Mouse (Mus musculus): Measurements from ENCODE around the gene Napa. TPM values are rescaled to one million over a fixed set of nuclear protein-coding genes. Genes with fewer than 3 reads are reported as not detected.

Gene Napa
- 166 and 168 TPM in 2 replicates for polyA plus RNA-seq (2015; fragmentation: Nextera tagmentation; extraction: Ambion mirVana)

DNA sequence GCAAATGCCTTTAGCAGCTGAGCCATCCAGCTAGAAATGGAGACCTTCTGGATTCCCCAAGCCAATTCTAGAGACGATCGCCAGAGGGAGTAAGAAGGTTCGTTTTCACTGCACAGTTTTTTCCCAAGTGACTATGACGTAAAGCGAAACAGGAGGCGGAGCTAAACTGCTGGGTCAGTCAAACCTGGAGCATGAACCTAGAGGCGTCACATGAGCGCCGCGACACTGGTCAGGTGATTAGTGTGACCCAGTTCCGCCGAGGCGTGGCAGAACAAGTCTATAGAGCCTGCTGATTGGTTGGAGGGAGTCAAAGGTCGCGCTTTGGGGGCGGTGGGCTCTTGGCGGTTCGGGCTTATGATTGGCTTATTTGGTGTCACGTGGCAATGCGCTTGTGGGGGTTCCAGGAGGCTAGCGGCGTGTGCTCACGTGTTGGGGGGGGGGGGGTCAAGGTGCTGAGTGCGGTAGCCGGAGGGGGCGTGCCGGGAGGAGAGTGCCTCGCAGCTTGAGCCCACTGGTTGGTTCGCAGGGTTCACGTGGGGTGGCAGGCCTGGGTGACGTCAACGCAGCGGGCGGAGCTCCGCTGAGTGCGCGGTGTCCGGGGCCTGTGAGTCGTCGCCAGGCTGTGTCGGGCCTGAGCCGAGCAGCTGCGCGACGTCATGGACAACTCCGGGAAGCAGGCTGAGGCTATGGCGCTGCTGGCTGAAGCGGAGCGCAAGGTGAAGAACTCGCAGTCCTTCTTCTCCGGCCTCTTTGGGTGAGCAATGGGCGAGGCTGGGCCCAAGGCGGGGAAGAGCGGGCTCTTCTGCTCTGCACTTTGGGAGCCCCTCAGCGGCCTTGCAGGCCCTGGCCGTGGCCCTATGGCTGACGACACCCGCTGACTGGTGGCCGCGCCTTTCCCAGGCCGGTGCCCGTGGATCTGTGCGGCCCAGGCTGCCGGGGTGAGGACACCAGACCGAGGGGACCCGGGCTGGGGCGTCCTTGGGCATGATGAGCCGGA, at the start of gene Napa:
TSS of gene Napa (plus strand) at position 438 of the 997 bp plus-strand sequence.
- H3K4me1 ChIP-seq (ENCODE audit: control insufficient read depth, insufficient read depth, low read length), result peaks cover 16% of the 10 kb centered on the region
- H3K4me3 ChIP-seq (ENCODE audit: low read length), result peak within 1 kb of the TSS; percentile 87
- under 1% methylated on average over 67 of the region's 68 CpGs for WGBS
- H3K9me3 ChIP-seq (replicated peaks; ENCODE audit: control insufficient read depth, low read length), result no peaks in the 10 kb centered on the region
- H3K9ac ChIP-seq (ENCODE audit: low read length), result peak within 1 kb of the TSS; percentile 98
- peak within 1 kb of the TSS; percentile 86 for H3K27ac ChIP-seq (ENCODE audit: low read length)
- H3K27me3 ChIP-seq (ENCODE audit: control insufficient read depth, insufficient read depth, low read length), result no peaks in the 10 kb centered on the region
- peak; percentile 97 for ATAC-seq (replicated peaks; ENCODE audit: extremely low read depth, insufficient read depth, low FRiP score)
- no peaks in the 10 kb centered on the region for H3K36me3 ChIP-seq (ENCODE audit: control insufficient read depth, insufficient read depth)
- peak within 1 kb of the TSS; percentile 97 for H3K4me2 ChIP-seq (ENCODE audit: low read depth, low read length)

DNA sequence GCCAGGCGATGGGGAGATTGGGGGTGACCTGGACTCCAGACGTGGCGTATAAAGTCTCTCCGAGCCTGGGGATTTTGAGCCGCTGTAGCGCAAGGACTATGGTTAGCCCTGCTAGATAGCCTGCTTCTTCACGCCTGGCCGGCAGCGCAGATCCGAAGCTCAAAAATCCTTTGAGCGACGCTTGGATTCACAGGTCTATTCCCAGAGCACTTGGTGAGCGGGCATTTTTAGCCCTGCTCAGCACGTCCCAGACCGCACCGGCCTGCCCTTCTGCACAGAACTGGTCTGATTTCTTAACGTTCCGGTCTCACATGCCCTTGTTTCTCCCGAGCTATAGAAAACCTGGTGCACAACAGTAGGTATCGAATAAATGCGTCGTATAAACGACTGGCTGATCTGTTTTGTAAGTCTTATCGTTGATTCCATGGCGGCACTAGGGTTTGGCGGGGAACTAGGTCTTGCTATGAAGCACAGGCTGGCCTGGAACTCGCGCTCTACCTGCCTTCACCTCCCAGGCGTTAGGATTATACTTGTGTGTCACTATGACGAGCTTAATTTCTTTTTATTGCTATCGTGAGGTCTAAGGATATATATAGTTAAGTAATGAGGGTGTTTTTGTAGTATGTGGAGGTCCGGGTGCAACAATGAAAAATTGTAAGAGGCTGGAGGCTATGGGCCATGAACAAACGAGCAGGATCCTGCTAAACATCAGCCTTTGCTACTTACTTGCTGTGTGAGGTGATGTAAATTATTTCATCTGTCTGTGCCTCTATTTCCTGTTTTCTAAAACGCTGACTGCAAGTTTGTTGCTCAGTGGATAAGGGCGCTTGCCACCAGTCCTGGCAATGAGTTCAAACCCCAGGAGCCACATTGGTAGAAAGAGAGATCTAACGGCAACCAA, 49.3 kb upstream of the Napa start:
- 7% methylated on average over 36 of the region's 36 CpGs for WGBS
- Histone ChIP-seq H3K36me3 (ENCODE audit: control insufficient read depth, insufficient read depth) (no peaks in the 10 kb centered on the region), H3K9ac (ENCODE audit: low read length) (peak overlapping the region; percentile 72), H3K4me1 (ENCODE audit: control insufficient read depth, insufficient read depth, low read length) (peaks cover 38% of the 10 kb centered on the region), H3K27ac (ENCODE audit: low read length) (peak overlapping the region; percentile 73), H3K4me2 (ENCODE audit: low read depth, low read length) (peak overlapping the region; percentile 67), H3K27me3 (ENCODE audit: control insufficient read depth, insufficient read depth, low read length) (no peaks in the 10 kb centered on the region), H3K4me3 (ENCODE audit: low read length) (peak overlapping the region; percentile 67), H3K9me3 (replicated peaks; ENCODE audit: control insufficient read depth, low read length) (no peaks in the 10 kb centered on the region)
- ATAC-seq (replicated peaks; ENCODE audit: extremely low read depth, insufficient read depth, low FRiP score), result no peak

DNA sequence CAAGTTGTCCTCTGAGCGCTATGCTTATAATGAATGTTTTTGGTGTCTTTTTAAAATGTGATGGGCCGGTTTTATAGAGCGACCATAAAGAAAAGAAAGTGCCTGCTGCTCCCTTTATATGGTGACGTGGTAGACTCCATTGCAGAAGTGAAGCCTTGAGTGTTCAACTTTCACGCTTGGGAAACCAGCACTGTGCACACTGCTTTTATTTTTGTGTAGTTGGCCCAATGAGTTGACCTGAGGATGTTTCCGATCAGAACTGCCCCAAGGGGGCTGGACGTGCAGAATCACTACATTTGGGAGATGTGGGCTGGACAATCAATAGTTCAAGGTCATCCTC, 48.7 kb upstream of the Napa start:
- H3K4me2 ChIP-seq (ENCODE audit: low read depth, low read length), result peak overlapping the region; percentile 67
- no peaks in the 10 kb centered on the region for H3K27me3 ChIP-seq (ENCODE audit: control insufficient read depth, insufficient read depth, low read length)
- peak overlapping the region; percentile 67 for H3K4me3 ChIP-seq (ENCODE audit: low read length)
- H3K4me1 ChIP-seq (ENCODE audit: control insufficient read depth, insufficient read depth, low read length), result peaks cover 35% of the 10 kb centered on the region
- no peak for ATAC-seq (replicated peaks; ENCODE audit: extremely low read depth, insufficient read depth, low FRiP score)
- 77% methylated on average over 7 of the region's 7 CpGs for WGBS
- peak overlapping the region; percentile 72 for H3K9ac ChIP-seq (ENCODE audit: low read length)
- no peak overlapping the region; the same call in 1 of the 2 replicates for H3K27ac ChIP-seq (ENCODE audit: low read length)
- no peaks in the 10 kb centered on the region for H3K9me3 ChIP-seq (replicated peaks; ENCODE audit: control insufficient read depth, low read length)
- H3K36me3 ChIP-seq (ENCODE audit: control insufficient read depth, insufficient read depth), result no peaks in the 10 kb centered on the region

DNA sequence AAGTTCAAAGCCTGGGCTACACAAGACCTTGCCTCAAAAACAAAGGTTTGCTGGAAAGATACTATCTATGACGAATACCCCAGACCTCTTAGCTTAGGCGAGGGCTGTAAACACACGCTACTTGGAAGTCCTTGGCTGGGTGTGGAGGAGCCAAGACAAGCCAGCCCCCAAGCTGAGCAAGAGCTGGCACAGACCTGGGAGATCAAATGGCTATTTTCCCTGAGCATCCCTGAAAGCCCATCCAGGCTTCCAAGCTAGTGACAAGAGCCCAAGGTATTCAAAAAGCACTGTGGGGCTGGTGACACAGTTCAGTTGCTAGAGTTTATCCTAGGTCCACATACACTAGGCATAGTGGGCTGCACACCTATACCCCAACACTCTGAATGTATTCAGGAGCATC, 47.7 kb upstream of the Napa start:
- WGBS, result 86% methylated on average over 3 of the region's 3 CpGs
- Histone ChIP-seq H3K27me3 (ENCODE audit: control insufficient read depth, insufficient read depth, low read length) (no peaks in the 10 kb centered on the region), H3K9me3 (replicated peaks; ENCODE audit: control insufficient read depth, low read length) (no peaks in the 10 kb centered on the region), H3K4me3 (ENCODE audit: low read length) (no peak overlapping the region), H3K9ac (ENCODE audit: low read length) (no peak overlapping the region), H3K4me1 (ENCODE audit: control insufficient read depth, insufficient read depth, low read length) (peaks cover 27% of the 10 kb centered on the region), H3K4me2 (ENCODE audit: low read depth, low read length) (no peak overlapping the region), H3K27ac (ENCODE audit: low read length) (no peak overlapping the region), H3K36me3 (ENCODE audit: control insufficient read depth, insufficient read depth) (no peaks in the 10 kb centered on the region)
- ATAC-seq (replicated peaks; ENCODE audit: extremely low read depth, insufficient read depth, low FRiP score), result no peak

DNA sequence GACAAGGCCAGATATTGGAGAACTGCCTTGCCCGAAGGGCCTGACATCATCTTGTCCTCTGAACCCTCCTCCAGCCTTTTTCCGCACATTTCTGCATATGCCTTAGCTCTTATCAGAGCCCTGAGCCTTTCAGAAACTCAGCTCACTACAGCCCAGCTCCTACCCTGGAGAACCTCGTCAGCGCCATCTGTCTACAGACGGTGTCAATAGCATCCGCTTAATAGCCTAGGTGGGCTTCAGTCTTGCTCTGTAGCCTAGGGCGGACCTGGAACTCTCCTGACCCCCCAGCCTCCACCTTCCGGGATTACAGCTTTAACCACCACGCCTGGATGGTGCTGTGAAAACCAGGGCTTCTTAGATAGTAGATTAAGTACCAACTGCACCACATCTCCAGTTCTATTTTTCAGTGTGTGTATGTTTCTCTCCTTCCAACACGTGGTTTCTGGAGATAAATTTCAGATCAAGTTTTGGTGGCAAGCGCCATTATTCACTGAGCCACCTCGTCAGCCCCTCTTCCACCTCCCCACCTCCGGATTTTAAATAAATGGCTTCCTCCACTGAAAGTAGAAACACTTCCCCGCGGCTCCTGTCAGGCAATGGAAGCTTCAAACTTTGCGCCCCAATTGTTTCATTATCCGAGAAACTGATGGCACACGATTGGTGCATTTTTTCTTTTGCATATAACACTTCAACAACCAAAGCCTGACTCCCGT, 46.2 kb upstream of the Napa start:
- peaks cover 20% of the 10 kb centered on the region for H3K4me1 ChIP-seq (ENCODE audit: control insufficient read depth, insufficient read depth, low read length)
- no peaks in the 10 kb centered on the region for H3K27me3 ChIP-seq (ENCODE audit: control insufficient read depth, insufficient read depth, low read length)
- H3K27ac ChIP-seq (ENCODE audit: low read length), result peak overlapping the region; percentile 95
- 3% methylated on average over 19 of the region's 19 CpGs for WGBS
- peak; percentile 11; the same call in 1 of the 2 replicates for ATAC-seq (replicated peaks; ENCODE audit: extremely low read depth, insufficient read depth, low FRiP score)
- peak overlapping the region; percentile 90 for H3K4me2 ChIP-seq (ENCODE audit: low read depth, low read length)
- no peaks in the 10 kb centered on the region for H3K36me3 ChIP-seq (ENCODE audit: control insufficient read depth, insufficient read depth)
- no peaks in the 10 kb centered on the region for H3K9me3 ChIP-seq (replicated peaks; ENCODE audit: control insufficient read depth, low read length)
- H3K9ac ChIP-seq (ENCODE audit: low read length), result peak overlapping the region; percentile 83
- H3K4me3 ChIP-seq (ENCODE audit: low read length), result peak overlapping the region; percentile 79

DNA sequence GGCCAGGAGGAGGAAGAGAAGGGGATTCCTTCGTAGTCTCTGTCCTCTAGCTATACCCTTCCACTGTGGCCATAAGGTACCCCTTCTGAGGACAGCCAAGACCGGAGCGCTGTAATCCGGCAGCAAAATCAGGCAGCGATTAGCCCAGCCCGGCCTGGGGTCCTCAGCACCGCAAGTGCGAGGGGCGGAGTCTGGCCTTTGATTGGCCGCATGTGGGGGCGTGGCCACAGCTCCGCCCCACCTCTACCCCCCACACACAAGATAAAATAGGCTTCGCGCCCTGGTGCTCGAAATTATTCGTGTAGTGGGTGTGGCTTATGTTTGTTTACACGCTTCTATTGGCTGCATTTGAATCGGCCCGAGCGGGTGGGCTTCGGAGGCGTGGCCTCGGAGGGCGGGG, 45.6 kb upstream of the Napa start:
- Histone ChIP-seq H3K4me2 (ENCODE audit: low read depth, low read length) (peak overlapping the region; percentile 90), H3K27me3 (ENCODE audit: control insufficient read depth, insufficient read depth, low read length) (no peaks in the 10 kb centered on the region), H3K4me3 (ENCODE audit: low read length) (peak overlapping the region; percentile 79), H3K9ac (ENCODE audit: low read length) (peak overlapping the region; percentile 83), H3K27ac (ENCODE audit: low read length) (peak overlapping the region; percentile 95), H3K4me1 (ENCODE audit: control insufficient read depth, insufficient read depth, low read length) (peaks cover 20% of the 10 kb centered on the region), H3K9me3 (replicated peaks; ENCODE audit: control insufficient read depth, low read length) (no peaks in the 10 kb centered on the region), H3K36me3 (ENCODE audit: control insufficient read depth, insufficient read depth) (no peaks in the 10 kb centered on the region)
- ATAC-seq (replicated peaks; ENCODE audit: extremely low read depth, insufficient read depth, low FRiP score), result peak; percentile 84
- under 1% methylated on average over 24 of the region's 24 CpGs for WGBS

DNA sequence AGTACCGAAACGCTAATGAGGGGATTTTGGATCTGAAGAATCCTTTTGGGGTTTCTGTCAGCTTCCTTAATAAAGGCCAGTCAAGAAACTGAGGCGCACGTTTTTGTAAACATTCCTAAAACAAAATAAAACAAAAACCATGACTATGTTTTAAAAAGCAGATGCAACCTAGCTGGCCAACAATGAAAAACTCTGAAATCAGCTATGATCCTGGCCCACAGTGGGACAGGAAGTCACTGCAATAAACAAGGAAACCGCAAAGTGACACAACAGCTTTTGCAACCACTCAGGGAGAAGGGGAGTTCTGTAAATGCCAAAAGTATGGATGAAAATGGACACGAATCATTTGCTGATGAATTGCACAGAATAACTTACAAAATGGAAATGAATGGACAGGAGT, 45.2 kb upstream of the Napa start:
- peak overlapping the region; percentile 3; the same call in 1 of the 2 replicates for H3K27ac ChIP-seq (ENCODE audit: low read length)
- no peaks in the 10 kb centered on the region for H3K27me3 ChIP-seq (ENCODE audit: control insufficient read depth, insufficient read depth, low read length)
- H3K36me3 ChIP-seq (ENCODE audit: control insufficient read depth, insufficient read depth), result no peaks in the 10 kb centered on the region
- H3K4me3 ChIP-seq (ENCODE audit: low read length), result peak overlapping the region; percentile 79
- 15% methylated on average over 6 of the region's 6 CpGs for WGBS
- peak overlapping the region; percentile 90 for H3K4me2 ChIP-seq (ENCODE audit: low read depth, low read length)
- no peak overlapping the region for H3K9ac ChIP-seq (ENCODE audit: low read length)
- no peak for ATAC-seq (replicated peaks; ENCODE audit: extremely low read depth, insufficient read depth, low FRiP score)
- no peaks in the 10 kb centered on the region for H3K9me3 ChIP-seq (replicated peaks; ENCODE audit: control insufficient read depth, low read length)
- H3K4me1 ChIP-seq (ENCODE audit: control insufficient read depth, insufficient read depth, low read length), result peaks cover 20% of the 10 kb centered on the region

DNA sequence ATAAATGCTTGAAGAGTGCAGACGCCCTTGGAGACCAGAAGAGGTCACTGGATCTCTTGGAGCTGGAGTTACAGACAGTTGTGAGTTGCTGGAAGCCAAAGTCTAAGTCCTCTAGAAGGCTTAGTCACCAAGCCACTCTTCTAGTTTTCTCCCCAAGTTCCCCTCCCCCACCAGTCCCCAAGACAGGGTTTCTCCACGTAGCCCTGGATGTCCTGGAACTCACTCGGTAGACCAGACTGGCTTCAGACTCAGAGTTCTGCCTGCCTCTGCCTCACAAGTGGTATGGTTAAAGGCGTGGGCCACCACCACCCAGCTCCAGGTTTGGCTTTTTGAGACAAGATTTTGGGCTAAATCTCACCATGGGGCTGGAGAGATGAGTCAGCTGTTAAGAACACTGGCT, 43.3 kb upstream of the Napa start:
- Histone ChIP-seq H3K36me3 (ENCODE audit: control insufficient read depth, insufficient read depth) (no peaks in the 10 kb centered on the region), H3K4me3 (ENCODE audit: low read length) (no peak overlapping the region), H3K4me2 (ENCODE audit: low read depth, low read length) (no peak overlapping the region), H3K4me1 (ENCODE audit: control insufficient read depth, insufficient read depth, low read length) (peaks cover 10% of the 10 kb centered on the region), H3K9me3 (replicated peaks; ENCODE audit: control insufficient read depth, low read length) (no peaks in the 10 kb centered on the region), H3K27ac (ENCODE audit: low read length) (no peak overlapping the region), H3K9ac (ENCODE audit: low read length) (no peak overlapping the region), H3K27me3 (ENCODE audit: control insufficient read depth, insufficient read depth, low read length) (no peaks in the 10 kb centered on the region)
- 50% methylated on average over 4 of the region's 4 CpGs for WGBS
- no peak for ATAC-seq (replicated peaks; ENCODE audit: extremely low read depth, insufficient read depth, low FRiP score)

Measured in heart, embryonic 16.5 days (tissue).